Mouse (Mus musculus) spleen, postnatal 14 days (tissue): ENCODE data around the gene Clec11a.
A peak's percentile ranks its signal among the peaks of the same experiment; 100 is the strongest.
"Not testable (repeated sequence)": the region's sequence is repeated elsewhere in the genome, so short reads cannot be mapped to it uniquely, and the experiment has no call there.

Source experiments
- DNase-seq, 2 experiments: peaks; one replicate each; pipeline ENCODE4 v3.0.0; 2021 to 2022; ENCODE audit warnings: low spot score in 2 of 2

The Clec11a gene

DNA sequence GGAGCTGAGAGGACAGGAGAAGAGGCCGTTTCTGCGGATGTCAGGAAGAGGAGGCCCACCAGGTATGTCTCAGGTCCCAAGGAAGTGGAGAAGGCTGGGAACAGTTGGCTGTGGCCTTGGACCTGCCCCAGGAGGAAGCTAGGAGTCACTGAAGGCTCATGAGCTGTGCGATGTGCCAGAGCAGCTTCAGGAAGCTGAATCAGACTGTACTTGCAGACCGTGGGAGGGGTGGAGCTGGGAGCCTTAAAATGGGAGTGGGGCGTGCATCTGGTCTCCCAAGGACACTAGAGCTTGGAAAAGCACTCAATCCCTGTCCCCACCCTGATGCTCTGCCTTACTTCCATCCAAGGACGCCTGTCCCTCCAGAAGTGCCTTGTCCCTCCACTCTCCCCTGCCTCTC, 19.9 kb upstream of the Clec11a start:
- no peak for DNase-seq

DNA sequence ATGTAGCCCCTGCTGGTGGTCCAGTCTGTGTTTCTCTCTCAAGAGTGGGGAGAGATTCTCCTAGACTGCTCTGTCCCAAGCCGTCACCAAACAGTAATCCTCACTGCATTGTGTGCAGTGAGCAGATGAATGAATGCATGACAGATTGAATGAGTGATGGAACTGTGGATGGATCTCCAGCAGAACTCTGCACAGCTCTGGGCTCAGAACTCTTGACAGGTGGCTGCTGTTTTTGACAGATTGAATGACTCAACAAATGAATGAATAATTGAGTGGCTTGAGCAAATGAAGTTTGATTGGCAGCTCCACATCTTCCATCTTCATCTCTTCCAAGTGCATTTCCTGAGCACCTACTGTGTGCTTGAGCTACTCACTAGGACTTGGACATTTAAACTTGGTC, 15.6 kb upstream of the Clec11a start:
- no peak for DNase-seq

DNA sequence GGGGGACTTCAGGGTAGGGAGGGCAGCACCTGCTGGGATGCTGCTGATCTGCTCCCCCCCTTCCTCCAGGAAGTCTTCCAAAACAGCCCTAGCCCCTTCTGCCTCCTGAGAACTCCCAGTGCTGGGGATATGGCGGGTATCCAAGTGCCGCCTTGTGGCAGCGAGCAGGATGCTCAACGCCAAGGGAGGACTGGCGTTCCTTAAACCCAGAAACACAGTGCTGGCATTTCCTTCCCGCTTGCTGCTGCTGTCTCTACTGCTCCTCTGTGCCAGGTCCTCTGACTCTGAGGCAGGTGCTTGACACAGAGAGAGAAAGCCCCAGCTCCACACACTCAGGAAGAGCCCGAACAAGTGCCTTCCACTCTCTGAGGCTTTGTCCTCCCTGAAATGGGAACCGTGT, 14.2 kb upstream of the Clec11a start:
- DNase-seq = no peak

DNA sequence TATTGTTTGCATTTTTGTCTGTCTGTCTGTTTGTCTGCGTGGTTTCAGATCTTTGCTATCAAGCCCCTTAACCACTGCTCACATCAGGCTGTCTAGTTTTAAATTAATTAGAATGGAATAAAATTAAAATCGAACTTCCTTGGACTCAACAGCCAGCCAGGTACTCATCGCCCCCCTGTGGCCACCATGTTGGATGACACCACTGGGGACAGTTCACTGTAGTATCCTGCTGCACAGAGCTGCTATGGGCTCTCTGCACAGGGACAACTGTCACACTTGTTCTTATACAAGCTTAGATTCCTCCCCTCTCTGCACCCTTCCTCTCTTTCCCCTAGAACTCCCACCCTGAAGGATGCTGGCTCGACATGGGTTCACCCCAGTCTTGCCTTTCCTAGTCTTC, 11.2 kb upstream of the Clec11a start:
- DNase-seq = no peak

DNA sequence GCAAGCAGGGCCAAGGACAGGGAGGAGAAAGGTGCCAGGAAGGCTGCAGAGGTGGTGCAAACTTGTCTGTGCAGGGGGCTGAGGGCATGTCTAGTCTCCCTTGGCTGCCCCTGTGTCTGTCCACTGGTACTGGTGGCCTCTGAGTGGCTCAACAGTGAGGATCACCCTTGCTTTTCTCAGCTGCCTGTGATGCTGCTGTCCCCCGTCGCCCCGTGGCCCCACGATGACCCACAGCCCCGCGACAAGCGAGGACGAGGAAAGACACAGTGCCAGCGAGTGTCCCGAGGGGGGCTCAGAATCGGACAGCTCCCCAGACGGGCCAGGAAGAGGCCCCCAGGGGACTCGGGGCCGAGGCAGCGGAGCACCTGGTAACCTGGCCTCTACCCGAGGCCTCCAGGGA, 5.8 kb upstream of the Clec11a start:
- no peak for DNase-seq

DNA sequence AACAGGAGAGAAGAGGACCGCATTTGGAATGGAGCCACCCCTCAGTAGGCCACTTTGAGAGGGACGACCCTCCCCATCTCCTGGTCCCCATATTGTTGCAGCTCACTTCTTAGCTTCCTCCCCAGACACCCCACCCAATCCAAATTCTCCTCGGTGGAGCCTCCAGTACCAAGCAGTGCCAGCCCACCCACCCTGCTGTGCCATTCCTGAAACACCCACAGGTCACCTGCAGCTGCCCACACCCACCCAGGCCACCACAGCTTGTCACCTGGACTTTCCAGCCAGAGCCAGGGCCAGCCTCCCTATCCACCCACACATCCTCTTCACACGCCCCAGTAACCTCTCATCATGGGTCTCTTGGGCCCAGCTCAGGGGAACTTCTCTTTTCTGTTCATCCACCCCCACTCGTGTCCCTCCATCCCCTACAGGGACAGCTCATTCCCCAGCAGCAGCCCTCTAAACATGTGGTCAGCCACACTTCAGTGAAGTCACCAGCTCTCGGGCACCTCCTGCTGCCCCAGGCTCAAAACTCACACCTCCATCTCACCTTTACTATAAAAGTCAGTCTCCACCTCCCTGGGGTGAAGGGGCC, 5.1 kb upstream of the Clec11a start:
- DNase-seq = peak in 1 of 2 experiments; percentile 37

DNA sequence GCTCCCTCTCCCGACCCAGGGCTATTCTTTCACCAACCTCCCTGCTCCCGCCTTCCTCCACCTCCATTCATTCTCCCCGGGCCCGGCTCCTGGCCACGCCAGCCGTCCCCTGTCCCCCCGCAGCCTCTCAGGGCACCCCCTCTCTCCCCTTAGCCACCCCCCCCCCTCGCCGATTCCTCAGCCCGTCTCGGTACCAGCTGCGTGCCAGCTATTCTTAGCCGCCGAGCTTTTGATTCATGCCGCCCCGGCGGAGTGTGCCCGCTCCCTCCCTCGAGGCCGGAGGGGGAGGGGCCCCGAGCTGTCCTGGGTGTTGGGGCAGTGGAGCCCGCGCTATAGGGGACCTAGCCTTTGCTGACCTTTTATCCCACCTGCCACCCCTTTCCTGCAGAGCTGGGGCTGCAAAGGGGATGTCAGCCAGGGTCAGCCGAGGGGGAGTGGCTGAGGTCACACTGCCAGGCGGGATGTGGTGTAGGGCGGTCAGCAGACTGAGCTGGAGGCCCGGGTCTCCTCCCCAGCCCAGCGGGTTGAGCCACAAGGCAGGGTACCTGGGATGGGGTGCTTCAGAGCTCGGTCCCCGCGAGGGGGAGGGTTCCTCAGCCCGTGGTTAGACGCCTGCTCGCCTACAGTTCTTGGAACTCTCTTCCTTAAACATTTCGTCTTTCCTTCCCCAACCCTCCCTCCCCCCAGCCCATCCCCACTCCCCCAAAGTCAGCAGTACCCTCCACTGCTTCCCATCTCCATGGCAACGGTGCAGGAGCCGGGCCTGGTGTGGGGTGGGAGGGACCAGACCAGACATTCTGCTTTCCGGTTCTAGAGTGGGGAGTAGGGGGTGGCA, 4.4 kb upstream of the Clec11a start:
- DNase-seq = no peak

DNA sequence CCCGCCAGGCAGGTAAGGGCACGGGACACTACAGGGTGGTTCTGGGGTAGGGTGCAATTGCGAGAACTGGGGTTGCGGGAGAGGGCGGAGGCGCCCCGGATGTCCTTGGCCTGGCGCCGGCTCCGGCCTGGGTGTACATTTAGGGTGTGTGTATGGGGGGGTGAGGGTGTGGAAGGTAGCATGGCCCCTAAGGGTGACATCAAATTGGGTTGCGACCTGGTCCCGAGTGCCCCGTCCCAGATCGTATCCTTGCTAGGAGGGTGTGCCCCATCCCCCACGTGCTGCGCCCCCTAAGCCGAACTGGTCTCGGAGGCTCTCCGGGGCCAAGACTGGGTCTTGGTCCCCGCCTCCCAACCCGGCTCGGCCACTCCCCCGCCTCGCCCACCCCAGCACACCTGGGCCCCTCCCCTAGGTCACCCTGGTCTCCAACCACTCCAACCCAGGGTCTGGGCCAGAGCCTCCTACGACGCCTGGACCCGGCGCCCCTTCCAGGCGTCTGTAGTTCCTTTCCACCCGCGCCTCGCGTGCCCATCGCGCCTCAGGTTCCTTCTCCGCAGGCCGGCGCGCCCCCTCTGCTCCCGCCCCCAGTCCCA, 3.7 kb upstream of the Clec11a start:
- DNase-seq = no peak

DNA sequence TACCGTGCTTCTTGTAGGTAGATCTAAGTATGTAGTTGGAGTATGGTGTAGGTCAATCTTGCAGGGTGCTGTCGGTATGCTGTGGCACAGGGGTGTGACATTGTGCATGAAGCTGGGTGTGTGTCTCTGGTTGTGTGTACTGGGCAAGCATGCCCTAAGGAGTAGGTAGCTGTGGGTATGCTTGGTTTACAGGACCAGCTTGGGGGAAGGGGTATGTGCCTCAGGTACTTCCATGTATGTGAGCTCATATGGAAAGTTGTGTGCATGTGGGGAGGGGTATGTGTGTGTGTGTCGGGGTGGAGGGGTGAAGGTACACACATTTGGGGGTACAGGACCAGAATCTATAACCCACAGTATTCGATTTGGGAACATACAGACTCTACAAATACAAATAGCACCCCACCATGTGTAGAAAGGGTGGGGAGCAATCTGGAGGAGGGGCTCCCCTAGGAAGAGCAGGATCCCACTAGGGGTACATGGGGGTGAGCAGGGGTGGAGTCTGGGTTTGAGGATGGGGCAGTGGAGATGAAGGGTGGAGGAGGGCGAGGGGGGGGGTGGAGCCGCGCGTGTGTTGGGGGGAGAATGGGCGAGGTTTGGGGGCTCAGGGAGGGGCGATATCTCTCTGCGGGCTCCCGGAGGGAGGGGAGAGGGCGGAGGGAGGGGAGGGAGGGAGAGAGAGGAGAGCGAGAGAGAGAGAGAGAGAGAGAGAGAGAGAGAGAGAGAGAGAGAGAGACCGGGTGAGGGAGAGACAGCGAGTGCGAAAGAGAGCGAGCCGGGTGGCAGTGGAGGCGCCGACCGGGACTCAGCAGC, 3.0 kb upstream of the Clec11a start, which contains the start of gene Shank1:
Shank1 (plus strand) TSS at position 779 of the 810 bp plus-strand sequence.
- DNase-seq = no peak

DNA sequence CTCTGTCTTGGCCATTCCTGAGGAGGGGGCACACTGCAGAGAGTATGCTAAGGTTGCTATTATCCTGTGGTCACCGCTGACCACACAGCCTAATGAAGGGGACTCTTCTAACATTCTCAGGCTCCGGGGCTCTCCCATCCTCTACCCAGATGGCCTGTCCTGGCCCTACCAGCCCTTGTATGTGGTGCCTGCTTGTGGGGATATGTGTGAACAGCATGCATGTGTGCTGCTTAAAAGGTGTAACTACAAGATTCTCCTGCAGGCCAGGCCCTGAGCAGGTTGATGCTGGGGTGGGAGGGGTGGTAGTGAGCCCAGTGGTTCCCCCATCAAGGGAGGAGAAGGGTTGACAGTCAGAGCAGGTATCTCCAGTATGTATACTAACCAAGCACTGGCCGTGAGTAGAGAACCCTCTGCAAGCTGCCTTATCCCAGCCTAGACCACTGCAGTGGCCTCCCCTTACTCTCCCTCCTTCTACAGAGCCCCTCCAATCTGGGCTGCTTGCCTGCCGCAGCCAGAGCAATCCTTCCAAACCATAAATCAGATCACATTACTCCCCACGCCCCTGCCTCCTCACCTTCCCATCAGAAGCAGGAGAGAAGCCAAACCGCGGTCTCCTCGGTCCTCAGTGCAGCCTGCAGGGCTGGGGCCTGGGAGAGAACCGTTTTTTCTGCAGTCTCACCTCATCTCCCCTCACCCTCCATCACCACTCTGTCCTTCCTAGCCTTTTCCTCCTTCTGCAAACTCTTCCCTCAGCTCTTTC, 739 bp upstream of the Clec11a start:
- DNase-seq = no peak

DNA sequence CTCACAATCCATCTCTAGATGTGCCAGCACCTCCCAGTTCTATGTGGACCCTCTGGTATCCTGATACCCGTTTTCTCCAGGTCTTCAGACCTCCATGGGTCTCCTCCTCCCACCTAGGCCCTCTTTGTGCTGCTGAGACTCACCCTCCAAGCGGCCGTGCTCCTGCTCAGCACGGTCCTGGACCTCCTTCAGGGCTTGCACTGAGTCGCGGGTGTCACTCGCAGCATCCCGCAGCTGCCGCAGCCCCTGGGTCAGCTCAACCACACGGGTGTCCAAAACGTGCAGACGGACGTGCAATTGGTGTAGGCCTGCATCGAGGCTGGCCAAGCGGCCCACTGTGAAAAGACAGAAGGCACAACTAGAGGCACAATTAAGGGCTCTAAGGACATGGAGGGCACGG, 1.0 kb downstream of the Clec11a start:
- DNase-seq = no peak

DNA sequence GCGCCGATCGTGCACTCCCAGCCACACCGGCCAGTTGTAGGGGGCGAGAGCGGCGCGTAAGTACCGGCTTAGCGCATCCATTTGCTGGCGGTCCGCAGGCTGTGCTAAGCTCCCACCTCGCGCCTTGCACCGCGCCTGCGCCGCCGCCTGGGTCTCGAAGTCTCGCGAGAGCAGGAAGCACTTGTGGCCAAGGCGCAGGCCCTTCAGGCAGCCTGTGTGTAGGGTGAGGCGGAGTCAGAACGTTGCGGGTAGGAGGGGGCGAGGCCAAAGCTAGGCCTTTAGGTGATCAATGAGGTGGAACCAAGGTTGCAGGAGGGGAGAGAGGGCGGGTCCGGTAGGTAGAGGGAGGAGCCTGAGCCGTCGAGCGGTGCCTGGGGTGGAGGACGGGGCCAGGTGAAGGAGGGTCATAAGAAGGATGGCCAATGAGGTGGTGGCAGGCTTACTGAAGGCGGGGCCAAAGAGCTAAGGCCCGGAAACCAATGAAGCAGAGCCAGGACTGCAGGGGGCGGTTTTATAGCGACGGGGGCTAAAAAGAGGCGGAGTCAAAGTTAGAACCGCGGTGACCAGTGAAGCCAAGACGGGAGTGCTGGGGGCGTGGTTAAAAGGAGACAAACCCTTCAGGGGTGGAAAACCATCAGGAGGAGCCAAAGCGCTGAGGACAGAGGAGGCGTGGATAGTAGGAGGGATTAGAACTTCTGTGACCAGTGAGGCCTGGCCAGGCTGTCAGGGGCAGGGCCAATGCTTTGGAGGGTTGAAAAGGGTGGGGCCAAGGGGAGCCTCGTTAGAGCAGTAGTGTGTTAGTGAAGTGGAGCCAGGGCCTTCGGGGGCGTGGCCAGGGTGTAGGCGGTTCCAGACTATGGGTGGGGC, 1.7 kb downstream of the Clec11a start:
- DNase-seq = peak; percentile 75 to 84

DNA sequence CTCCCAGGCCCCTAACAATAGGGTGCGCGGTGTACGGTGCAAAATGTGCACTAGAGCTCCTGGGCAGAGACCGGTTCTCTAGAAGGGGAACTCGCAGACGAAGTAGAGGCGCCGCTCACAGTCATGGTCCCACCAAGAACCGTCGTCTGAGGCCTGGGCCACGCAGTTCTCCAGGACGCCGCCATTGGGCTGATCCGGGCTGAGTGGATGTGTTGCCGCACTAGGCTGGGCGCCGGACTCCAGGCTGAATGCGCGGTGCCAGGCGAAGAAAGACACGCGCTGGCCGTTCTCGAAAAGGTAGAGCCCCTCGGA, 2.3 kb downstream of the Clec11a start:
- no peak for DNase-seq

DNA sequence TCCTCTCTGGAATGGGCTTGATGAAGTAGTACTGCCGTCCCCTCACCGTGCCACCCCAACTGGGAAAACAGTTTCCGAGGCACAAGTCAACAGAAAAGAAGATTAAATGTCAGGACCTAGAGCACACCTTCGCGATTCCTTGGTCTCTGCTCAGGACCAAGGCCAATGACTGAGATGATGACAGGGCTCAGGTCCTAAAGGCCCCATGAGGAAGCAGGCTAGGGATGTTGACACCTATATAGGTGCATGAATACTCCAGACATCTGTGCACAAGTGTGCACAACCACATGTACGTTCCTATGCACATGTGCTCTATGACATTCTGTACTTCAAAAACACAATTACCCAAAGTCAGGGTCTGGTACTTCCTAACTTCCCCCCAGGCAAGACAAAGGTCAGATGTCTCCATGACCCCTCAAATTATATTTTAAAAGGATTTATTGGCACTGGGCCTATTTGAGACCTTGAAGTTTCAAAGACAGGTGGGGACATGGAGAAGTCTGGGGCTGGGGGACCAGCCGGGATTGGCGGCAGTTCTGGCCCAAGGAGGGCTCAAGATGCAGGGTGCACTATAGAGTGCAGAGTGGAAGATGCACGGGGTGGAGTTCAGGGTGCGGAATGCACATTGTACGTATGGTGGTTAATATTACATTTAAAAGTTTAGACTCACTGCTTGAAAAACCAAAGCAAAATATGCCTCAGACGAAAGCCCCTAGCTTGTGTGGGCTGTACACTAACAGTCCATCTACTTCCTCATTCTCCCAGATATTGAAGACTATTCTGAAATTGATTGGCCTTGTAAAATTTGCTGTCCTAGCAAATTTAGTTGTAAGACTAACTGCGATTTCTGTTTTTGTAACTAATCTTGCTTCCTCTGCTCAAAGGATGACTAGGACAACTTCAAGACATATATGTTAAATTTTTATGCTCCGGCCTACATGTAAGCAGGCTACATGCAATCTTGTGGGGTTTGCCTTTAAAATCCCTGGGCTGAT, 3.1 kb downstream of the Clec11a start:
- DNase-seq = no peak

DNA sequence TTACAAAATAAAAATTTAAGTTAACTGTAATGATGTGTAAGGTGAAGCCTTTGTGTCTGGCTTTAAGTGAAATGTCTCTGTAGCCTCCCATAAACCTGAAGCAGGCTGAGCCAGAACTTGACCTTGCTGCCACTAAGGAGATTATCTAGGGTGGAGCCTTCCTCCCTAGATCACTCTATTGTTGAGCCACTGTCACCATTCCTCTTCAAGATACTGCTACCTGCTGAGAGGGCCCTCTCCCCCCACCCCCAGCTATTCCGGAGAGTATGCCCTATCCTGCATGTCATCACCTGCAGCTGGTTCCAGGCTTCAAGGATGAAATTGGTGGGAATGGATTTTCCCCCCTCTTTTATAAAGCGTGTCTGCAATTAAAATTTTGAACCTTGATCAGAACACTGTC, 9.2 kb downstream of the Clec11a start:
- DNase-seq = not testable (repeated sequence)

DNA sequence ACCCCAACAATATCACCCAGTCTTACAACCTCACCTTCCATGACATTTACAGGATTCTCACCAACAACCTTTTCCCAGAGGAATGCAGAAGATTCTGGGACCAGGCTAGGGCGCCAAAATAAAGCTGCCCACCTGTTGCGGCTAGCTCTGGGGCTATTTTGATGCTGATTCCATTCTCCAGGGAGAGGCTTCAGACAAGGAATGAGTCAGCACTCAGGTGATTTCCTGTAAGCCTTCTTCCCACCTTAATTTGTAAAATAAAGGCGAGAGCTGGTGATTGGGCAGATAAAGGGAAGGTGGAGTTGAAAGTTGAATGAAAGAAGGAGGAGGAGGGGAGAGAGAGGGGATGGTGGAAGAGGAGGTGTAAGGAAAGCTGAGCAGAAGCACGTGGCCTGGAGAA, 15.3 kb downstream of the Clec11a start:
- DNase-seq = no peak

DNA sequence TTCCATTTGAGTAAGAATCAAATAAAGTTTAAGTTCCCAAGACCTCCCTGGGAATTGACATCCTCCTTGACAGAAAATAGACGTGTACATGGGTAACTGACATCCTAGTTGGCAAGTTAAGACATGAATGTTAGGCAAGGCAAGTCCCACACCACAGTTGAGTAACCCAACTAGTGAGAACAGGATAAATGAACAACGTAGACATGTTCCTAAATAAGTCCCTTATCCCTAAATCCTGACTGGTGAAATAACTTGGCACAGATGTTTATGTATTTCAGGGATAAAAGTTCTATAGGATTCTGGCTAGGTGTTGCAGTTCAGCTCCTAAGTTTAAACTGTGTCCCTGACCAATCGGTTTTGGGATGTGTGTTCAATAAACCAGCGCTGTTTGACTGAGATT, 15.7 kb downstream of the Clec11a start:
- DNase-seq = no peak

DNA sequence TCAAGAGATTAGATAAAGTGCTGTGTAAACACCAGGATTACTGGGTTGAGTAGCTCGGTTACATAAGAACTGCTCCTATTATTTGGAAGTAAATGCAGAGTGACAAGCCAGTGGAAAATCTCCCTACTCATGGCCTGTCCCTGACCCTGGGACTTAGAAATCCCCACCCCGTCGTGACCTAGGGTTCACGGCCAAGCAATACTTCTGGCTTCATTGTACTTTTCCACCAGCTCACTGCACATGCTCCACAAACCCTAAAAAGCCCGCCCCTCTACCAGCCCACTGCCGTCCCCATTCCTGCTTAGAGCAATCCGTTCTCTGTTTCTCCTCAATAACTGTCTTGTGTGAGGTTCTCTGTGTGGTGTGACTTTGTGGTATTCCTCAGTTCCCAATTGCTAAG, 18.9 kb downstream of the Clec11a start:
- DNase-seq = no peak

DNA sequence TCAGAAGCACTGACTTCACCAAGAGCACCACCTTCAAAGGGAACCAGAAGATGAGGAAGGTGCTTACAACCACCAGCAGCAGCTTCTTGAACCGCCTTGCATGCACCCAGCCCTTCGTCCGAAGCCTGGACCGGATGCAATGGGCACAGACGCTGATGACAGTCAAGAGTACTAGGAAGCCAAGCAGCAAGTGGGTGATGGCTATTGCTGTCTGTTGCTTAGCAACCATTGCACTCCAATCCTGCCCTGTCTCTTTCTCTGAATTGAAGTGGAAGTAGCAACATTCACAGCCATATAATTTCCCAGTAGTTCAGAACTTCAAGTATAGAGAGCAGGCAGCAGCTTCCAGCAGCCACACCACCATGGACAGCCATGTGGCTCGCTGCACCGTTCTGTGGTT, 25.1 kb downstream of the Clec11a start:
- DNase-seq = no peak
